Mouse (Mus musculus): ENCODE results near the gene P3h3. TPM values are rescaled to one million over a fixed set of nuclear protein-coding genes. Genes with fewer than 3 reads are reported as not detected.
A peak's percentile ranks its signal among the peaks of the same experiment; 100 is the strongest.
"Not testable (repeated sequence)": the region's sequence is repeated elsewhere in the genome, so short reads cannot be mapped to it uniquely, and the experiment has no call there.

The P3h3 gene
- polyA plus RNA-seq, 1 experiment from 2014 or later, result 59.8 TPM

GRCm38 (mm10) chr6:124854647-124855046 is 2.9 kb downstream of the P3h3 start:
- 75% methylated on average over 12 of the region's 12 CpGs for WGBS
- H3K27ac ChIP-seq, result no peak overlapping the region
- H3K4me3 ChIP-seq (replicated peaks), result no peak overlapping the region
- H3K4me1 ChIP-seq (replicated peaks), result peaks cover 27% of the 10 kb centered on the region
- no peak overlapping the region for H3K9ac ChIP-seq (replicated peaks)
- H3K27me3 ChIP-seq, result peaks cover 4% of the 10 kb centered on the region; the same call in 1 of the 2 replicates
- H3K4me2 ChIP-seq, result no peak overlapping the region
- H3K9me3 ChIP-seq, result no peaks in the 10 kb centered on the region
- no peak for ATAC-seq (ENCODE audit: insufficient number of reproducible peaks, insufficient read depth, low FRiP score, low TSS enrichment, low read depth)
- H3K36me3 ChIP-seq, result peaks cover 50% of the 10 kb centered on the region

GRCm38 (mm10) chr6:124850535-124850934 is 7.0 kb downstream of the P3h3 start:
- Histone ChIP-seq H3K9ac (replicated peaks) (no peak overlapping the region), H3K4me3 (replicated peaks) (no peak overlapping the region), H3K4me1 (replicated peaks) (peaks cover 2% of the 10 kb centered on the region; the same call in 1 of the 2 replicates), H3K27me3 (no peaks in the 10 kb centered on the region), H3K4me2 (no peak overlapping the region), H3K36me3 (peaks cover 75% of the 10 kb centered on the region), H3K9me3 (no peaks in the 10 kb centered on the region), H3K27ac (no peak overlapping the region)
- WGBS, result 50% methylated on average over 8 of the region's 8 CpGs
- no peak for ATAC-seq (ENCODE audit: insufficient number of reproducible peaks, insufficient read depth, low FRiP score, low TSS enrichment, low read depth)

DNA sequence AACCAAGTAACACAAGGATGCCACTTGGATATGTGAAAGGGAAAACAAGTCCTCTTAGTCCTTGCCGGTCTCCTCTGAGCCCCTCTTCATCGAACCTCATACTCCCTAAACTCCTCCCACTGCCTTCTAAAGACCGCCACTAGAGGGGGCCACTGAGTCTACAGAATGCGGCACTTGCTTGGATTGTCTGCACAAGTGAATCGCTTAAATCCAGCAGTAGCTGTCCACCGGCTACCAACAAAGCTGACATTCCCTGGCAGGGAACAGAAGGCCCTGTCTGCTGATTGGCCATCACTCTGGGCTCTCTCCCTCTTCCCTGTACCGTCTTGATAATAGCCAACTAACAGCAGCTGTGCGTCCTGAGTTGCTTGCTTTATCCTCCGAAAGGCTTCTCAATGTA is 10.2 kb downstream of the P3h3 start:
- no peaks in the 10 kb centered on the region for H3K4me1 ChIP-seq (replicated peaks)
- H3K9ac ChIP-seq (replicated peaks), result no peak overlapping the region
- H3K27me3 ChIP-seq, result no peaks in the 10 kb centered on the region
- 15% methylated on average over 9 of the region's 9 CpGs for WGBS
- H3K36me3 ChIP-seq, result peaks cover 73% of the 10 kb centered on the region
- no peak overlapping the region for H3K27ac ChIP-seq
- H3K4me3 ChIP-seq (replicated peaks), result no peak overlapping the region
- peak; percentile 60 for ATAC-seq (ENCODE audit: insufficient number of reproducible peaks, insufficient read depth, low FRiP score, low TSS enrichment, low read depth)
- no peak overlapping the region for H3K4me2 ChIP-seq
- no peaks in the 10 kb centered on the region for H3K9me3 ChIP-seq

DNA sequence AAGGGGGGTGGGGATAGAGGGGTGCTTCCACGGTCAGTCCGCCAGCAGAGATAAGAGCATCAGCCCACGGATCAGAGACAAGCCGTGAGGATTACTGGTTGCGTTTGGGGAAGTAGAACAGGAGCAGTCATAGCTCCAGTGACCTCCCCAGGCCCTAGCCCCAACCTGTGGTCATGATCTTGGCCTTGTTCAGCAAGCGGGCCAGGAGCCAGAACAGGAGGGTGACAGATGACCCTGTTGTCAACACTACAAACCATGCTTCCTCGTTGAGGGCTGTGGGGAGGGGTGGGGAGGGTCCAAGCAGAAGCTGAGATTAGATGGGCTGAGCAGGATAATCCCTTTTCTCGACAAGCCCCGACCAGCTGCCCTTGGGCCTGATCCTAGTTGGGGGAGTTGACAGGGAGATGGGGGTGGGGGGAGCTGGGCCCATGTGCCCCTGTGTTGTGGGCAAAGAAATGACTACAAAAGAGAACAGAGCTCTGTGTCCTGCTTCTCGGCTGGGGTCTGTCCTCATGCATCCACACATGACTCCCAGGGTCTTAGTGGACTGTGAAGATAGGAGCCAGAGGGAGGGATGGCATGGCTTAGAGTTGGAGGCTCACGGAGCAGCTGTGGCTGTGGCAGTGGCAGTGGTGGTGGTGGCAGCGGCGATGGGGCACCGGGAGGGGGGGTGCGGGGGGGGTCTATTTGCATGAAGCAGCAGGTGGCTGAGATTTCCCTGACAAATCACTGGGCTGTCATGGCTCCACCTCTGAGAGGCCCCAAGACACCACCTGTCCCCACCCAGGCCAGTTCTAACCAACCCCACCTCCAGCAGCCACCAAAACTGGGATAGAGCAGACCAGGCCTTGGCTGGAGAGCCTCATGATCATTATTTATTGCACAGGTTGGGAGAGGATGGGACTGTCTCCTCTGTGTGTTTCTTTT is 17.0 kb downstream of the P3h3 start, which contains the start of gene Gnb3:
Gene Gnb3, minus strand, starts transcription at position 35 of the 927 bp plus-strand sequence.
- Histone ChIP-seq H3K27me3 (no peaks in the 10 kb centered on the region), H3K9me3 (no peaks in the 10 kb centered on the region), H3K4me1 (replicated peaks) (peaks cover 37% of the 10 kb centered on the region), H3K27ac (0 out of 2 replicates have a peak within 1 kb of the TSS, but pooled peaks have one; percentile 8), H3K36me3 (peaks cover 48% of the 10 kb centered on the region), H3K4me3 (replicated peaks) (no peak within 1 kb of the TSS), H3K4me2 (peak within 1 kb of the TSS; percentile 32; the same call in 1 of the 2 replicates), H3K9ac (replicated peaks) (peak within 1 kb of the TSS; percentile 40)
- ATAC-seq (ENCODE audit: insufficient number of reproducible peaks, insufficient read depth, low FRiP score, low TSS enrichment, low read depth), result no peak; the same call in 1 of the 2 replicates
- 30% methylated on average over 15 of the region's 15 CpGs for WGBS

DNA sequence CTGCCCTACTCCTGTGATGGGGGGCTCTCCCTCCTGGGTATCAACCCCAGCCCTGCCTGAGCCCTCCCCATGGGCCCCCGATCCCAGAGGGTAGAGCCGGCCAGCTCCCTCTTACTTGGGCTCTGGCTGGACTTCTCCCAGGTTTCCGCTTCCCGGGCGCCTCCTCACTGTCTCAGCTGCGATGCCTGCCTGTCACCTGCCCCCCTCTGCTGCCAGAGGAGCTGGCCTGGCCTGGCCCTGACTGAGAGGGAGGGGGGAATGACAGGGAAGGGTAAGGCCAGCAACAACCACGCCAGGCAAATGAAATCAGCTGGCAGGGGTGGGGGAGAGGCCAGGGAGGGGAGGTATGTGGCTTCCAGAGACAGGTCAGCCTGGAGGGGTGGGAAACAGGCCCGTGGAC is 17.7 kb downstream of the P3h3 start:
- H3K4me1 ChIP-seq (replicated peaks), result peaks cover 41% of the 10 kb centered on the region
- H3K27me3 ChIP-seq, result no peaks in the 10 kb centered on the region
- H3K4me3 ChIP-seq (replicated peaks), result no peak overlapping the region
- H3K9ac ChIP-seq (replicated peaks), result peak overlapping the region; percentile 40
- H3K9me3 ChIP-seq, result no peaks in the 10 kb centered on the region
- 10% methylated on average over 8 of the region's 8 CpGs for WGBS
- peak overlapping the region; percentile 32; the same call in 1 of the 2 replicates for H3K4me2 ChIP-seq
- no peak for ATAC-seq (ENCODE audit: insufficient number of reproducible peaks, insufficient read depth, low FRiP score, low TSS enrichment, low read depth)
- peaks cover 41% of the 10 kb centered on the region for H3K36me3 ChIP-seq
- 0 out of 2 replicates have a peak overlapping the region, but pooled peaks have one; percentile 8 for H3K27ac ChIP-seq

GRCm38 (mm10) chr6:124836411-124836810 is 21.1 kb downstream of the P3h3 start:
- Histone ChIP-seq H3K9ac (replicated peaks) (no peak overlapping the region), H3K4me1 (replicated peaks) (peaks cover 51% of the 10 kb centered on the region), H3K4me3 (replicated peaks) (no peak overlapping the region), H3K27me3 (no peaks in the 10 kb centered on the region), H3K9me3 (no peaks in the 10 kb centered on the region), H3K4me2 (no peak overlapping the region), H3K36me3 (peaks cover 42% of the 10 kb centered on the region), H3K27ac (no peak overlapping the region)
- 80% methylated on average over 7 of the region's 7 CpGs for WGBS
- ATAC-seq (ENCODE audit: insufficient number of reproducible peaks, insufficient read depth, low FRiP score, low TSS enrichment, low read depth), result no peak

- Histone ChIP-seq H3K27me3 (no peaks in the 10 kb centered on the region), H3K4me1 (replicated peaks) (peaks cover 57% of the 10 kb centered on the region), H3K4me2 (no peak overlapping the region), H3K27ac (peak overlapping the region; percentile 47; the same call in 1 of the 2 replicates), H3K9ac (replicated peaks) (no peak overlapping the region; the same call in 1 of the 2 replicates), H3K4me3 (replicated peaks) (no peak overlapping the region), H3K9me3 (no peaks in the 10 kb centered on the region), H3K36me3 (peaks cover 34% of the 10 kb centered on the region)
- ATAC-seq (ENCODE audit: insufficient number of reproducible peaks, insufficient read depth, low FRiP score, low TSS enrichment, low read depth), result no peak
- WGBS, result 31% methylated on average over 10 of the region's 10 CpGs
Measured at GRCm38 (mm10) chr6:124835531-124835930, 22.0 kb downstream of the P3h3 start.

GRCm38 (mm10) chr6:124834512-124835081 is 23.0 kb downstream of the P3h3 start:
- Histone ChIP-seq H3K4me1 (replicated peaks) (peaks cover 51% of the 10 kb centered on the region), H3K4me3 (replicated peaks) (no peak overlapping the region), H3K27me3 (no peaks in the 10 kb centered on the region), H3K36me3 (peaks cover 32% of the 10 kb centered on the region), H3K9me3 (no peaks in the 10 kb centered on the region), H3K4me2 (no peak overlapping the region), H3K27ac (no peak overlapping the region), H3K9ac (replicated peaks) (no peak overlapping the region; the same call in 1 of the 2 replicates)
- WGBS, result 82% methylated on average over 6 of the region's 6 CpGs
- ATAC-seq (ENCODE audit: insufficient number of reproducible peaks, insufficient read depth, low FRiP score, low TSS enrichment, low read depth), result no peak

GRCm38 (mm10) chr6:124831649-124832048 is 25.9 kb downstream of the P3h3 start:
- H3K9ac ChIP-seq (replicated peaks), result no peak overlapping the region
- no peak overlapping the region for H3K27ac ChIP-seq
- no peaks in the 10 kb centered on the region for H3K27me3 ChIP-seq
- peaks cover 40% of the 10 kb centered on the region for H3K36me3 ChIP-seq
- ATAC-seq (ENCODE audit: insufficient number of reproducible peaks, insufficient read depth, low FRiP score, low TSS enrichment, low read depth), result no peak
- no peaks in the 10 kb centered on the region for H3K9me3 ChIP-seq
- H3K4me3 ChIP-seq (replicated peaks), result peak overlapping the region; percentile 59; the same call in 1 of the 2 replicates
- H3K4me1 ChIP-seq (replicated peaks), result peaks cover 38% of the 10 kb centered on the region
- H3K4me2 ChIP-seq, result peak overlapping the region; percentile 72
- WGBS, result 93% methylated on average over 8 of the region's 8 CpGs

DNA sequence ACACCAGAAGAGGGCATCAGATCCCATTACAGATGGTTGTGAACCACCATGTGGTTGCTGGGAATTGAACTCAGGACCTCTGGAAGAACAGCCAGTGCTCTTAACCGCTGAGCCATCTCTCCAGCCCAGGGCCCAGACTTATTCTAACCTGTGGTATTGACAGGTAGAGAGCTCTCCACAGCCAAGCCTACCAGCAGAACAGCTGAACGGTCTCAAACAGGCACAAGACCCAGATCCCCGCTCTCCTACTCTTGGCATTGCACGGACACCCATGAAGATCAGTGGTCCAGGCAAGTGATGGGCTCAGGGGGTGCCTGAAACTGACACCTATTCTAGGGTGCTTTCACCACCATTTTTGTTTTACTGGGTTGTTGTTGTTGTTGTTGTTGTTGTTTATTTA is 26.4 kb downstream of the P3h3 start:
- H3K4me2 ChIP-seq, result peak overlapping the region; percentile 72
- not testable (repeated sequence) for H3K27ac ChIP-seq; ATAC-seq (ENCODE audit: insufficient number of reproducible peaks, insufficient read depth, low FRiP score, low TSS enrichment, low read depth); H3K9ac ChIP-seq (replicated peaks); H3K9me3 ChIP-seq; H3K27me3 ChIP-seq
- peak overlapping the region; percentile 59 for H3K4me3 ChIP-seq (replicated peaks)
- 96% methylated on average over 4 of the region's 4 CpGs for WGBS
- H3K4me1 ChIP-seq (replicated peaks), result peaks cover 38% of the 10 kb centered on the region
- H3K36me3 ChIP-seq, result peaks cover 43% of the 10 kb centered on the region

Data from limb, embryonic 12.5 days (tissue).